Mouse (Mus musculus) neural tube, embryonic 13.5 days (tissue): ENCODE data around the gene Mapk7. TPM values are rescaled to one million over a fixed set of nuclear protein-coding genes. Genes with fewer than 3 reads are reported as not detected.

Experiments used
- ATAC-seq: fragments of 200-750 bp; cut with Nextera tagmentation; 2 replicates; pipeline ENCODE4 v1.8.0; 2017; ENCODE audit warnings: low read depth, mild to moderate bottlenecking, moderate TSS enrichment, moderate library complexity
- H3K27ac ChIP-seq: fragments of 300-500 bp; sonication (generic); replicated peaks from 2 replicates; pipeline ENCODE4 v1.5.1; 2015; ENCODE audit warnings: moderate library complexity, mild to moderate bottlenecking, inconsistent platforms
- H3K27me3 ChIP-seq: fragments of 300-500 bp; sonication (generic); 2 replicates; pipeline ENCODE4 v1.6.1; 2015; ENCODE audit warnings: mild to moderate bottlenecking, inconsistent platforms
- H3K36me3 ChIP-seq: fragments of 300-500 bp; sonication (generic); 2 replicates; pipeline ENCODE4 v1.6.1; 2015; ENCODE audit warnings: mild to moderate bottlenecking, inconsistent platforms
- H3K4me1 ChIP-seq: fragments of 300-500 bp; sonication (generic); replicated peaks from 2 replicates; pipeline ENCODE4 v1.6.1; 2015; ENCODE audit warnings: inconsistent platforms
- H3K4me2 ChIP-seq: fragments of 300-500 bp; sonication (generic); 2 replicates; pipeline ENCODE4 v1.6.1; 2015; ENCODE audit warnings: inconsistent platforms, mild to moderate bottlenecking, moderate library complexity
- H3K4me3 ChIP-seq: fragments of 300-500 bp; sonication (generic); 2 replicates; pipeline ENCODE4 v1.5.1; 2015; ENCODE audit warnings: mild to moderate bottlenecking, inconsistent platforms
- H3K9ac ChIP-seq: fragments of 300-500 bp; sonication (generic); 2 replicates; pipeline ENCODE4 v1.6.1; 2015; ENCODE audit warnings: moderate library complexity, mild to moderate bottlenecking, inconsistent platforms
- H3K9me3 ChIP-seq: fragments of 300-500 bp; sonication (generic); 2 replicates; pipeline ENCODE4 v1.6.1; 2016; ENCODE audit warnings: inconsistent platforms
- WGBS: fragments of 180-500 bp; shearing (Covaris S2); methylation state at CpG from one replicate; pipeline ENCODE4 v1.1.7; 2015; 5-methylcytosine and 5-hydroxymethylcytosine counted together
- polyA plus RNA-seq: library from polyadenylated mRNA; unstranded; fragments of >200 nt; fragmentation: Nextera tagmentation; extraction: Ambion mirVana; gene quantifications from 2 replicates; pipeline ENCODE4 v1.2.1, GENCODE M21; 2015

Mapk7 gene
- polyA plus RNA-seq, 1 experiment from 2014 or later = 73.6 TPM

- Histone ChIP-seq H3K9ac (peak overlapping the region; percentile 27; the same call in 1 of the 2 replicates), H3K27me3 (no peaks in the 10 kb centered on the region), H3K4me1 (peaks cover 14% of the 10 kb centered on the region), H3K36me3 (no peaks in the 10 kb centered on the region), H3K27ac (no peak overlapping the region), H3K9me3 (no peaks in the 10 kb centered on the region), H3K4me3 (no peak overlapping the region), H3K4me2 (no peak overlapping the region)
- 64% methylated on average over 17 of the region's 17 CpGs for WGBS
- ATAC-seq = no peak
Measured at GRCm38 (mm10) chr11:61477566-61478508, 16.4 kb downstream of the Mapk7 start.

- no peak for ATAC-seq
- peaks cover 14% of the 10 kb centered on the region for H3K4me1 ChIP-seq
- WGBS = 68% methylated on average over 12 of the region's 12 CpGs
- H3K9me3 ChIP-seq = no peaks in the 10 kb centered on the region
- no peak overlapping the region for H3K27ac ChIP-seq
- H3K27me3 ChIP-seq = no peaks in the 10 kb centered on the region
- H3K4me2 ChIP-seq = peak overlapping the region; percentile 29
- H3K9ac ChIP-seq = 0 out of 2 replicates have a peak overlapping the region, but pooled peaks have one; percentile 27
- H3K4me3 ChIP-seq = no peak overlapping the region
- no peaks in the 10 kb centered on the region for H3K36me3 ChIP-seq
Measured at GRCm38 (mm10) chr11:61476786-61477382, 17.3 kb downstream of the Mapk7 start.

- Histone ChIP-seq H3K4me3 (no peak overlapping the region), H3K9me3 (no peaks in the 10 kb centered on the region), H3K4me1 (peaks cover 14% of the 10 kb centered on the region), H3K36me3 (no peaks in the 10 kb centered on the region), H3K4me2 (no peak overlapping the region), H3K27me3 (no peaks in the 10 kb centered on the region), H3K27ac (no peak overlapping the region), H3K9ac (no peak overlapping the region)
- WGBS = 76% methylated on average over 4 of the region's 4 CpGs
- ATAC-seq = no peak
Measured at GRCm38 (mm10) chr11:61473630-61474029, 20.6 kb downstream of the Mapk7 start.

- Histone ChIP-seq H3K9ac (no peak overlapping the region), H3K4me1 (no peaks in the 10 kb centered on the region), H3K27me3 (no peaks in the 10 kb centered on the region), H3K36me3 (no peaks in the 10 kb centered on the region), H3K27ac (no peak overlapping the region), H3K4me2 (no peak overlapping the region), H3K4me3 (no peak overlapping the region), H3K9me3 (no peaks in the 10 kb centered on the region)
- ATAC-seq = no peak
Measured at GRCm38 (mm10) chr11:61470880-61471279, 23.3 kb downstream of the Mapk7 start.

- WGBS = 70% methylated on average over 7 of the region's 7 CpGs
- Histone ChIP-seq H3K4me3 (no peak overlapping the region), H3K27me3 (no peaks in the 10 kb centered on the region), H3K9me3 (no peaks in the 10 kb centered on the region), H3K27ac (no peak overlapping the region), H3K4me1 (no peaks in the 10 kb centered on the region), H3K4me2 (no peak overlapping the region), H3K9ac (no peak overlapping the region), H3K36me3 (no peaks in the 10 kb centered on the region)
- no peak for ATAC-seq
Measured at GRCm38 (mm10) chr11:61469317-61469917, 24.8 kb downstream of the Mapk7 start.

GRCm38 (mm10) chr11:61468534-61468933 lies 25.7 kb downstream of the Mapk7 start:
- Histone ChIP-seq H3K4me1 (no peaks in the 10 kb centered on the region), H3K27me3 (no peaks in the 10 kb centered on the region), H3K36me3 (no peaks in the 10 kb centered on the region), H3K4me3 (no peak overlapping the region), H3K4me2 (no peak overlapping the region), H3K27ac (no peak overlapping the region), H3K9ac (no peak overlapping the region), H3K9me3 (no peaks in the 10 kb centered on the region)
- 91% methylated on average over 4 of the region's 4 CpGs for WGBS
- no peak for ATAC-seq

- H3K9ac ChIP-seq = no peak overlapping the region
- H3K27me3 ChIP-seq = no peaks in the 10 kb centered on the region
- WGBS = 64% methylated on average over 4 of the region's 4 CpGs
- H3K36me3 ChIP-seq = no peaks in the 10 kb centered on the region
- H3K4me3 ChIP-seq = no peak overlapping the region
- no peaks in the 10 kb centered on the region for H3K4me1 ChIP-seq
- no peak for ATAC-seq
- H3K4me2 ChIP-seq = no peak overlapping the region
- no peak overlapping the region for H3K27ac ChIP-seq
- no peaks in the 10 kb centered on the region for H3K9me3 ChIP-seq
Measured at GRCm38 (mm10) chr11:61465422-61465821, 28.8 kb downstream of the Mapk7 start.

- WGBS = 79% methylated on average over 2 of the region's 2 CpGs
- Histone ChIP-seq H3K27me3 (no peaks in the 10 kb centered on the region), H3K4me3 (no peak overlapping the region), H3K36me3 (no peaks in the 10 kb centered on the region), H3K4me2 (no peak overlapping the region), H3K4me1 (no peaks in the 10 kb centered on the region), H3K9ac (no peak overlapping the region), H3K27ac (no peak overlapping the region), H3K9me3 (no peaks in the 10 kb centered on the region)
- ATAC-seq = no peak
Measured at GRCm38 (mm10) chr11:61464071-61464470, 30.1 kb downstream of the Mapk7 start.

- Histone ChIP-seq H3K9me3 (no peaks in the 10 kb centered on the region), H3K4me1 (peaks cover 42% of the 10 kb centered on the region), H3K36me3 (no peaks in the 10 kb centered on the region), H3K27me3 (no peaks in the 10 kb centered on the region), H3K9ac (no peak overlapping the region), H3K4me2 (no peak overlapping the region), H3K4me3 (no peak overlapping the region), H3K27ac (no peak overlapping the region)
- no peak for ATAC-seq
- WGBS = 76% methylated on average over 24 of the region's 24 CpGs
Measured at GRCm38 (mm10) chr11:61449499-61450292, 44.5 kb downstream of the Mapk7 start.

GRCm38 (mm10) chr11:61448599-61449225 lies 45.5 kb downstream of the Mapk7 start:
- H3K27ac ChIP-seq = peak overlapping the region; percentile 39
- 72% methylated on average over 9 of the region's 9 CpGs for WGBS

GRCm38 (mm10) chr11:61448041-61448440 lies 46.2 kb downstream of the Mapk7 start:
- H3K4me2 ChIP-seq = no peak overlapping the region
- no peaks in the 10 kb centered on the region for H3K27me3 ChIP-seq
- H3K4me1 ChIP-seq = peaks cover 29% of the 10 kb centered on the region
- no peak overlapping the region for H3K4me3 ChIP-seq
- H3K9ac ChIP-seq = no peak overlapping the region
- H3K27ac ChIP-seq = no peak overlapping the region
- ATAC-seq = no peak
- no peaks in the 10 kb centered on the region for H3K9me3 ChIP-seq
- no peaks in the 10 kb centered on the region for H3K36me3 ChIP-seq
- 55% methylated on average over 5 of the region's 5 CpGs for WGBS

More at GRCm38 (mm10) chr11:61448599-61449225, 45.5 kb downstream of the Mapk7 start:
- H3K4me3 ChIP-seq = no peak overlapping the region
- no peak overlapping the region for H3K9ac ChIP-seq
- no peak for ATAC-seq
- no peaks in the 10 kb centered on the region for H3K27me3 ChIP-seq
- H3K9me3 ChIP-seq = no peaks in the 10 kb centered on the region
- H3K36me3 ChIP-seq = no peaks in the 10 kb centered on the region
- peaks cover 35% of the 10 kb centered on the region for H3K4me1 ChIP-seq
- H3K4me2 ChIP-seq = no peak overlapping the region
